Mouse (Mus musculus) embryonic stem cell, embryonic (primary cell): ENCODE results near the gene Lyar.

Experiments
- CTCF ChIA-PET, 4 experiments: fragments of 300-600 bp in 2 of 4; fragments of 350-600 bp in 2 of 4; sonication (Branson Sonifier 250); formaldehyde crosslinking; loops; one replicate each; lab custom pipeline; 2022; ENCODE audit warnings: inconsistent platforms in 2 of 4; lab: Charles Lee
- POLR2A ChIA-PET, 4 experiments: fragments of 300-600 bp in 2 of 4; fragments of 350-600 bp in 2 of 4; sonication (Branson Sonifier 250); formaldehyde crosslinking; loops; one replicate each; lab custom pipeline; 2022; ENCODE audit warnings: antibody characterized with exemption in 4 of 4, inconsistent platforms in 1 of 4; lab: Charles Lee

The Lyar gene

GRCm38 (mm10) chr5:38220328-38220912 lies at the start of gene Lyar, which contains the start of gene Zbtb49:
Gene Lyar (plus strand): TSS chr5:38220470.
Gene Zbtb49 (minus strand): TSS chr5:38220457.
- POLR2A ChIA-PET = interaction anchor here (0.5 to 5.8 kb wide), 30 partner anchors 8 to 480 kb away, joined by 3 to 30 read pairs (median 4); partner anchors contain the start of gene Tmem128 (in 1 of the 4)

GRCm38 (mm10) chr5:38173766-38174165 lies 46.5 kb upstream of the Lyar start:
- ChIA-PET POLR2A (no interaction called here), CTCF (no interaction called here)

More at GRCm38 (mm10) chr5:38220328-38220912, at the start of gene Lyar, which contains the start of gene Zbtb49:
- CTCF ChIA-PET = interaction anchor here in 2 of 4 experiments (1.0 to 2.2 kb wide), 5 partner anchors 14 to 944 kb away, joined by 3 to 8 read pairs (median 4); no protein-coding TSS in a partner anchor

- POLR2A ChIA-PET = interaction anchor here in 1 of 4 experiments (0.6 kb wide), 1 partner anchor 210 kb away, joined by 3 read pairs; no protein-coding TSS in a partner anchor
- CTCF ChIA-PET = interaction anchor here in 1 of 4 experiments (0.6 kb wide), 1 partner anchor 1005 kb away, joined by 3 read pairs; no protein-coding TSS in a partner anchor
Observed at GRCm38 (mm10) chr5:38174256-38174912, 45.9 kb upstream of the Lyar start.

- CTCF ChIA-PET = no interaction called here
- POLR2A ChIA-PET = interaction anchor here in 1 of 4 experiments (1.2 to 1.3 kb wide), 2 partner anchors 10 to 37 kb away, joined by 3 to 4 read pairs; no protein-coding TSS in a partner anchor
Observed at GRCm38 (mm10) chr5:38184688-38185285, 35.5 kb upstream of the Lyar start.

- ChIA-PET POLR2A (no interaction called here), CTCF (no interaction called here)
Observed at GRCm38 (mm10) chr5:38187006-38187405, 33.3 kb upstream of the Lyar start.

- CTCF ChIA-PET = no interaction called here
Observed at GRCm38 (mm10) chr5:38190907-38191306, 29.4 kb upstream of the Lyar start.

GRCm38 (mm10) chr5:38194946-38195345 lies 25.3 kb upstream of the Lyar start:
- POLR2A ChIA-PET = interaction anchor here in 1 of 4 experiments (1.0 kb wide), 1 partner anchor 11 kb away, joined by 4 read pairs; no protein-coding TSS in a partner anchor

More at GRCm38 (mm10) chr5:38190907-38191306, 29.4 kb upstream of the Lyar start:
- POLR2A ChIA-PET = no interaction called here

GRCm38 (mm10) chr5:38195941-38196340 lies 24.3 kb upstream of the Lyar start:
- POLR2A ChIA-PET = no interaction called here
- CTCF ChIA-PET = no interaction called here

More at GRCm38 (mm10) chr5:38194946-38195345, 25.3 kb upstream of the Lyar start:
- CTCF ChIA-PET = no interaction called here

- CTCF ChIA-PET = interaction anchor here (0.6 to 2.0 kb wide), 41 partner anchors 8 to 908 kb away, joined by 3 to 16 read pairs (median 3); no protein-coding TSS in a partner anchor
- POLR2A ChIA-PET = interaction anchor here (1.0 to 2.3 kb wide), 6 partner anchors 8 to 98 kb away, joined by 3 to 11 read pairs (median 4); partner anchors contain the start of genes Lyar (in 2 of the 4) and Zbtb49 (in 2 of the 4)
Observed at GRCm38 (mm10) chr5:38196821-38197481, 23.3 kb upstream of the Lyar start.

GRCm38 (mm10) chr5:38197482-38197823 lies 22.8 kb upstream of the Lyar start:
- CTCF ChIA-PET = interaction anchor here (0.6 to 2.0 kb wide), 45 partner anchors 9 to 908 kb away, joined by 3 to 16 read pairs (median 3); no protein-coding TSS in a partner anchor
- POLR2A ChIA-PET = interaction anchor here (1.0 to 2.3 kb wide), 6 partner anchors 9 to 99 kb away, joined by 3 to 11 read pairs (median 4); partner anchors contain the start of genes Lyar (in 2 of the 4) and Zbtb49 (in 2 of the 4)

- ChIA-PET POLR2A (interaction anchor here in 2 of 4 experiments (0.5 to 5.3 kb wide), 3 partner anchors 19 to 297 kb away, joined by 3 to 30 read pairs (median 3); partner anchors contain the start of genes Lyar (in 2 of the 2) and Zbtb49 (in 2 of the 2)), CTCF (no interaction called here)
Observed at GRCm38 (mm10) chr5:38199686-38200085, 20.6 kb upstream of the Lyar start.

- ChIA-PET POLR2A (no interaction called here), CTCF (interaction anchor here in 1 of 4 experiments (2.8 kb wide), 1 partner anchor 8 kb away, joined by 7 read pairs; no protein-coding TSS in a partner anchor)
Observed at GRCm38 (mm10) chr5:38205303-38205726, 15.0 kb upstream of the Lyar start.

- POLR2A ChIA-PET = interaction anchor here in 1 of 4 experiments (1.2 kb wide), 1 partner anchor 11 kb away, joined by 6 read pairs; the partner anchor contains the start of genes Lyar and Zbtb49
- CTCF ChIA-PET = interaction anchor here in 1 of 4 experiments (1.1 kb wide), 1 partner anchor 423 kb away, joined by 3 read pairs; no protein-coding TSS in a partner anchor
Observed at GRCm38 (mm10) chr5:38208985-38209384, 11.3 kb upstream of the Lyar start.

GRCm38 (mm10) chr5:38211691-38212090 lies 8.6 kb upstream of the Lyar start:
- CTCF ChIA-PET = interaction anchor here in 2 of 4 experiments (1.4 to 1.8 kb wide), 2 partner anchors 14 to 24 kb away, joined by 3 to 4 read pairs; no protein-coding TSS in a partner anchor
- POLR2A ChIA-PET = interaction anchor here in 2 of 4 experiments (1.4 to 2.6 kb wide), 4 partner anchors 8 to 14 kb away, joined by 3 to 11 read pairs (median 5); partner anchors contain the start of genes Lyar (in 1 of the 2) and Zbtb49 (in 1 of the 2)

GRCm38 (mm10) chr5:38213009-38213408 lies 7.3 kb upstream of the Lyar start:
- POLR2A ChIA-PET = interaction anchor here in 2 of 4 experiments (0.7 to 2.6 kb wide), 6 partner anchors 8 to 174 kb away, joined by 3 to 11 read pairs (median 4); no protein-coding TSS in a partner anchor
- CTCF ChIA-PET = interaction anchor here in 2 of 4 experiments (0.8 to 1.4 kb wide), 3 partner anchors 15 to 23 kb away, joined by 3 to 4 read pairs (median 3); no protein-coding TSS in a partner anchor

GRCm38 (mm10) chr5:38219771-38220307 lies 431 bp upstream of the Lyar start:
- POLR2A ChIA-PET = interaction anchor here in 3 of 4 experiments (0.8 to 5.8 kb wide), 25 partner anchors 8 to 361 kb away, joined by 3 to 30 read pairs (median 4); partner anchors contain the start of gene Tmem128 (in 1 of the 3)
- CTCF ChIA-PET = interaction anchor here in 2 of 4 experiments (1.0 to 2.2 kb wide), 5 partner anchors 15 to 943 kb away, joined by 3 to 8 read pairs (median 4); no protein-coding TSS in a partner anchor
